Mouse (Mus musculus) Muller cell, postnatal 12 days (primary cell): Measurements from ENCODE around the gene Dpp7.

Experiments
- DNase-seq: peaks from one replicate; pipeline ENCODE4 v3.0.0-alpha.2; 2015; ENCODE audit errors: inconsistent ontology term

The Dpp7 gene

DNA sequence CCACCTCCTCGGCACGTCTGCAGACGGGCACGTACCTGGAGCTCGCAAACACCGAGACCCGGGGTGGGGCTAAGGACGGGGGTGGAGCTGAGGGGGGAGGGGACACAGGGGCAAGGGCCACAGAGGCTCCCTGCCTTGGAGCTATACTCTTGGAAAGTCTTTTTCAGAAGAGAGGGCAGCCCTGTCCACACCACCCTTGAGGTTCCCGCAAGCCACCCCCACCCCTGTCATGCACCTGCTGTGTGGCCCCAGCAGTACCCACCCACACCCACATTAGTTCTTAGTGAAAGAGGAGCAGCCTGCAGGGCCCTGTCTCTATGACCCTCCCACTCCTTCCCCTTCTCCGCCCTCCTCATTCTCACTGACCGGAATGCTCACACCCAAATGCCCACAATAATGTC lies 44.7 kb downstream of the Dpp7 start:
- no peak for DNase-seq

DNA sequence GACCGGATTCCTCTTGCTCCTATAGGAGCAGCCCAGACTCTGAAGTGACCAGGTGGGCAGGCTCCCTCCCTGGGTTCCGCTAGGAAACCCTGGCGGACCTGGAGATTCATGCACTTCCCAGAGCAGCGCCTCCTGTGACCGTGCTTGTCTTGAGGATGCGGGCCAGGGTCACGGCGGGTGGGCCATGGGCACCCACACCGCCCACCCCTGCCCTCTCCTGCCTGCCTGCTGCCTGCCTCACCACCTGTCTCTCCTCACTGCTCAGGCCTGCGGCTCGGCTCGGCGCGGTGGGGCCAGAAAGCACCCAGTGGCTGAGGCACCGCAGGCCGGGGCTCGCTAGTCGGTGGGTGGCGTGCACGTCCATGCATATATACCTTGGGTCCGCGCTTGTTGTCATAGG lies 45.2 kb downstream of the Dpp7 start:
- no peak for DNase-seq

- no peak for DNase-seq
Measured at GRCm38 (mm10) chr2:25310180-25310579, 46.0 kb downstream of the Dpp7 start.

- no peak for DNase-seq
Measured at GRCm38 (mm10) chr2:25305587-25306359, 50.4 kb downstream of the Dpp7 start.

DNA sequence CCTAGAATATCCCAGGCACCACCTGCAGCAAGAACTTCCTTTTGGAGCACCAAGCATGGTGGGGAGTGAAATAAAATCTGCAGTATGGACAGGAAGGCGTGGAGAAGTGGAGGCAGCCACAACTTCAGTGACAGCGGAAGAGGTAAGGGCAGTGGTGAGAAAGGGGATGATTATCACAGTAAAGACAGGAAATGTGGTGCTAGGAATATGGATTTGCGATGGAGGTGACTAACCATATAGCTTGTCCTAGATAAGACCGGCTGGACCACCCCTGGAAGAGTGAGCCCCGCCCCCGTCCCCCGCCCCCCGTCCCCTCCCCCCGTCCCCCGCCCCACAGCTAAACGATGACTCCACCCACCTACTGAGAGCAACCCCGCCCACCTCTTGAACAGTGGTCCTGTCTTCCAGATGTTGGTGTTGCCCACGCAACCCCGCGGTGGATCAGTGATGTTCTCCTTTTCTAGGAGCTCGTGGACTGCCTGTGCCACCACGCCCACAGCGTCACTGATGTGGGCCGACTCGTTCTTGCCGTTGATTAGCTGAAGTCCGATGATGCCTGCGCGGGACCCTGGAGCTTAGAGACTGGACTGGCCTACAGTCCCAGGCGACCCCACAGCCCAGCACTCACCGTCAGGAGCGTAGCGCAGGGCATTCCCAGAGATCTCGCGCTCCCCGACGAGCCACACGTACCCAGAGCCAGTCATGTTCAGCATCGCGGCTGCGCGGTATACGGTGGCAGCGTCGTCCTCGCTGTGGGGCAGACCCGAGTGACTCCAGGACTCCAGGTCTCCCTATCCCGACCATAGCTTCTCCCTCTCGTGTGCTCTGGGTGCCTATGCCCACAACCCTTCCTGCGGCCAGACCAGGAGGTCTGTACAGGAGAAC lies 51.3 kb downstream of the Dpp7 start:
- peak; percentile 53 for DNase-seq

DNA sequence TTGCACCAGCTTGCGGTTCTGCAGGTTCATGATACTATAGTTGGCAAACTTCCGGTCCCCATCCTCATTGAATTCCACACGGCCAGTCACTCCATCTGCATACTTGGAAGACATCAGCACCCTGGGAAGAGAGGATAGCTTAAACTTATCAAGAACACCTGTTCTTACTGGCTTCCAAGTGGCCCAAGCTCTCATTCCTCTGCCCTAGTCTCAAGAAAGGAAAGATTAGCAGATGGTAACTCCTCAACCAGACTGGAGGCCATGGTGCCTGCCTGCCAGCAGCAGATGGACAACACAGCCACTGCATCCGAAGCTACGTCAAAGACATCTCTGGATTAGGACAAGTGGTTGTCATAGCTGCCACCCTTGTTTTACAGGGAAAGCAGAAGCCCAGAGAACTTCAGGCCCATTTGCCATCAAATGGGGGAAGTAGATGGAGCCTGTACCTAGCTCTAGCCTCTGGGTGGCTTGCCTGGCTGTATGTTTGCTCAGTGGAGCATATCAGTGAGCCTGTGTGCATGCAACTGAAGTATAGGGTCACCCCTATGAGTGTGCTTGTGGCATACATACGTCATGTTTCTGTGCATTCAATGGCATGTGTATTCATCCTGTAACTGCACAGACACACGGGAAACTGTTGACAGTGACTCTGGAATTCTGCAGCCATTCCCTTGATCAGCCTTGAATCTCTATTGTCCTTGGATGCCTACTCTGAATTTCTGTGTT lies 52.1 kb downstream of the Dpp7 start:
- no peak for DNase-seq

- DNase-seq: no peak
Measured at GRCm38 (mm10) chr2:25303452-25303851, 52.7 kb downstream of the Dpp7 start.
